Mouse (Mus musculus) liver, embryonic 16.5 days (tissue): ENCODE data around the gene Fnip1. TPM values are rescaled to one million over a fixed set of nuclear protein-coding genes. Genes with fewer than 3 reads are reported as not detected.

ENCODE experiments used
- ATAC-seq: fragments of 200-750 bp; cut with Nextera tagmentation; 2 replicates; pipeline ENCODE4 v1.8.0; 2017; ENCODE audit warnings: low read depth, mild to moderate bottlenecking, moderate number of reproducible peaks, moderate library complexity
- H3K27ac ChIP-seq: fragments of 300-500 bp; sonication (generic); 2 replicates; pipeline ENCODE4 v1.5.1; 2014; ENCODE audit warnings: mild to moderate bottlenecking, low read length
- H3K27me3 ChIP-seq: fragments of 300-500 bp; sonication (generic); 2 replicates; pipeline ENCODE4 v1.6.1; 2014; ENCODE audit warnings: low read depth, low read length, mixed read lengths; ENCODE audit not compliant: control insufficient read depth, insufficient read depth
- H3K36me3 ChIP-seq: fragments of 300-500 bp; sonication (generic); 2 replicates; pipeline ENCODE4 v1.6.1; 2014; ENCODE audit warnings: mild to moderate bottlenecking; ENCODE audit not compliant: control insufficient read depth, insufficient read depth
- H3K4me1 ChIP-seq: fragments of 300-500 bp; sonication (generic); 2 replicates; pipeline ENCODE4 v1.6.1; 2014; ENCODE audit warnings: low read depth, low read length, mixed read lengths; ENCODE audit not compliant: control insufficient read depth
- H3K4me2 ChIP-seq: fragments of 300-500 bp; sonication (generic); 2 replicates; pipeline ENCODE4 v1.6.1; 2014; ENCODE audit warnings: low read depth, low read length, mixed read lengths
- H3K4me3 ChIP-seq: fragments of 300-500 bp; sonication (generic); 2 replicates; pipeline ENCODE4 v1.5.1; 2014; ENCODE audit warnings: low read depth, mild to moderate bottlenecking, low read length
- H3K9ac ChIP-seq: fragments of 300-500 bp; sonication (generic); 2 replicates; pipeline ENCODE4 v1.6.1; 2014; ENCODE audit warnings: low read depth, low read length
- H3K9me3 ChIP-seq: fragments of 300-500 bp; sonication (generic); replicated peaks from 2 replicates; pipeline ENCODE4 v1.6.1; 2016; ENCODE audit warnings: low read length; ENCODE audit not compliant: control insufficient read depth
- WGBS: fragments of 180-500 bp; shearing (Covaris S2); extraction: QIAGEN DNeasy Blood & Tissue Kit; methylation state at CpG from one replicate; pipeline ENCODE4 v1.1.7; 2014; ENCODE audit not compliant: insufficient replicate concordance; 5-methylcytosine and 5-hydroxymethylcytosine counted together
- polyA plus RNA-seq: library from polyadenylated mRNA; unstranded; fragments of >200 nt; fragmentation: Nextera tagmentation; extraction: Ambion mirVana; gene quantifications from 2 replicates; pipeline ENCODE4 v1.2.1, GENCODE M21; 2015

Fnip1 gene
- polyA plus RNA-seq, 1 experiment from 2014 or later: 5.3 TPM

- 6% methylated on average over 10 of the region's 10 CpGs for WGBS
- peak overlapping the region; percentile 99 for H3K9ac ChIP-seq
Observed at GRCm38 (mm10) chr11:54523431-54524001, 85.5 kb downstream of the Fnip1 start.

DNA sequence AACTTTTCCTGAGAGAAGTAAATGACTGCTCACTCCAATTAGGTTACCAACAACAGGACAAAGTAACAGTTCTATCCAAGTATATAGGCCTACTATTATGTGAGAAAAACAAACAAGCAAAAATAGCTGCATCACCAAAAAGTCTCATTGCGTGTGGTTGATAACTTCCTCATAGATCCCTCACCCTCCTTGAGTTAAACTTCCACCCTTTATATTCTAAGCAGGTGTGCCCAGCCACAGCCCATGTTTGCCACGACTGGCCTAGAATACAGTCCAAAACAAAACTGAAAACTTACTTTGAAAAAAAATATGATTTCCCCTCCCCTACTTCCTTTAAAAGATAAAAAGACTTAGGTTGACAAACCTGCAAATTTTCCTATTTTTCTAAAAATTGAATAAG lies 90.0 kb downstream of the Fnip1 start:
- no peaks in the 10 kb centered on the region for H3K27me3 ChIP-seq
- H3K9ac ChIP-seq: no peak overlapping the region
- no peaks in the 10 kb centered on the region for H3K36me3 ChIP-seq
- ATAC-seq: no peak
- no peak overlapping the region for H3K4me2 ChIP-seq
- no peaks in the 10 kb centered on the region for H3K9me3 ChIP-seq
- WGBS: 27% methylated on average over 2 of the region's 2 CpGs
- H3K4me1 ChIP-seq: peaks cover 19% of the 10 kb centered on the region
- no peak overlapping the region for H3K27ac ChIP-seq
- H3K4me3 ChIP-seq: no peak overlapping the region

More at GRCm38 (mm10) chr11:54523431-54524001, 85.5 kb downstream of the Fnip1 start:
- Histone ChIP-seq H3K4me2 (peak overlapping the region; percentile 71), H3K27ac (peak overlapping the region; percentile 99), H3K36me3 (no peaks in the 10 kb centered on the region), H3K27me3 (no peaks in the 10 kb centered on the region), H3K4me1 (peaks cover 24% of the 10 kb centered on the region), H3K4me3 (peak overlapping the region; percentile 98), H3K9me3 (no peaks in the 10 kb centered on the region)
- ATAC-seq: no peak

DNA sequence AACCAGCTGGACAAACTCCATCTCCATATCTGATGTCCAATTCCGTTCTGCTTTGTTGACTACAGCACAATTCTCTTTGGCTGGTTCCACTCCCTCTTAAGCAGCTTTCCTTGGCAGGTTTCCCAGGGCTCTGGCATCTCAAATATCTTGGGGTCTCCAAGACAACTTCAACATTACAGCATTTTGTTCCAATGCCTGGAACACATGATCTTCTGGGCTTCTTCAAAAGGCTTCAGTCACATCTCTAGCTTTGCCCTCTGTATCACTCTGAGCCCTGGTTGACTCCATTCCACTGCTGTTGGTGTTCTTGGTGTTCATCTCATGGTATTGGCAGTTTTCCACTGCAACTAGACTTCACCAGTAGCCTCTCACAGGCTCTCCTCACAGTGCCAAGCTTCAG lies 92.4 kb downstream of the Fnip1 start:
- Histone ChIP-seq H3K36me3 (no peaks in the 10 kb centered on the region), H3K4me3 (no peak overlapping the region), H3K4me1 (peaks cover 16% of the 10 kb centered on the region), H3K4me2 (no peak overlapping the region), H3K27ac (0 out of 2 replicates have a peak overlapping the region, but pooled peaks have one; percentile 26), H3K27me3 (no peaks in the 10 kb centered on the region), H3K9me3 (no peaks in the 10 kb centered on the region), H3K9ac (no peak overlapping the region)
- WGBS: 65% methylated on average over 1 of the region's 1 CpGs
- ATAC-seq: no peak

DNA sequence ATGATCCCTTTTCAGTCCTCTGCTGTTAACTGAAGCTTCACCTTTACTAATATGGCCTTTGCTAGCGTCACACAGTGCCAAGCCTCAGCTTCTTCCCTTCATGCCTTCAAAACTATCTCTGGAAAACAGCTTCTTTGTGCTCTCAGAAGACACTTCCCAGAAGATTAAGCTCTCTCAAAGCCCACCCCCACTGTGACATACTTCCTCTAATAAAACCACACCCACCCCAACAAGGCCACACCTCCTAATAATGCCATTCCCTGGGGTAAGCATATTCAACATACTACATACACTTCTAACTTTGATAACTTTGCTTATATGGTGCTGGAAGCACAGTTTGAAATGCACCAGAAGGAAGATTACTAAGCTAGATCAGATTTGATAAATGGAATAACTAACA lies 92.9 kb downstream of the Fnip1 start:
- Histone ChIP-seq H3K4me2 (no peak overlapping the region), H3K9ac (no peak overlapping the region), H3K27me3 (no peaks in the 10 kb centered on the region), H3K4me1 (peaks cover 19% of the 10 kb centered on the region), H3K4me3 (no peak overlapping the region), H3K36me3 (no peaks in the 10 kb centered on the region), H3K9me3 (no peaks in the 10 kb centered on the region), H3K27ac (no peak overlapping the region)
- ATAC-seq: no peak
- WGBS: 60% methylated on average over 1 of the region's 1 CpGs

GRCm38 (mm10) chr11:54533834-54534233 lies 95.8 kb downstream of the Fnip1 start:
- Histone ChIP-seq H3K27me3 (no peaks in the 10 kb centered on the region), H3K9me3 (no peaks in the 10 kb centered on the region), H3K36me3 (no peaks in the 10 kb centered on the region), H3K4me2 (no peak overlapping the region), H3K4me3 (no peak overlapping the region), H3K4me1 (peaks cover 13% of the 10 kb centered on the region), H3K27ac (no peak overlapping the region), H3K9ac (no peak overlapping the region)
- 13% methylated on average over 2 of the region's 2 CpGs for WGBS
- ATAC-seq: no peak

- Histone ChIP-seq H3K27me3 (no peaks in the 10 kb centered on the region), H3K9ac (no peak overlapping the region), H3K4me2 (no peak overlapping the region), H3K4me3 (no peak overlapping the region), H3K4me1 (peaks cover 13% of the 10 kb centered on the region), H3K27ac (no peak overlapping the region), H3K36me3 (no peaks in the 10 kb centered on the region), H3K9me3 (no peaks in the 10 kb centered on the region)
- WGBS: 26% methylated on average over 6 of the region's 6 CpGs
- peak; percentile 43; the same call in 1 of the 2 replicates for ATAC-seq
Observed at GRCm38 (mm10) chr11:54534871-54535270, 96.9 kb downstream of the Fnip1 start.

DNA sequence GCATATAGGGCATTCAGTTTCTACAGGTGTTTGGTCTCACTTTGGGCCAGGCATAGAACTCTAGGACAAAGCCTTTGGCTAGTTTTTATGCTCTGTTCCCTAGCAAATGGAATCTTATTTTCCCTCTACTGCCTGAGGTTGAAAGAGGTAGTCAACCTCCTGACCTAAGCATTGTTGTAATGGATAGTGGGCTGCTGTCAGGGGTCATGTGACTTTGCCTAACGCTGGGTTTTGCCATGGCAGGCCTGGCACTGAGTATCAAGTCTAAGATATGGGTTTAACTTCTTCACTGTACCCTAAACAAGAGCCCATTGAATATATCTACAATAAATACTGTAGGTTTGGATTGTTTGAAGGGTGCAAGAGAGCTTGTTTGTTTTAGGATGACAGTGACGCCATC lies 101.0 kb downstream of the Fnip1 start:
- Histone ChIP-seq H3K36me3 (no peaks in the 10 kb centered on the region), H3K9ac (no peak overlapping the region), H3K9me3 (no peaks in the 10 kb centered on the region), H3K4me2 (no peak overlapping the region), H3K27ac (no peak overlapping the region), H3K27me3 (no peaks in the 10 kb centered on the region), H3K4me1 (peaks cover 10% of the 10 kb centered on the region), H3K4me3 (no peak overlapping the region)
- ATAC-seq: no peak
- WGBS: 67% methylated on average over 2 of the region's 2 CpGs

GRCm38 (mm10) chr11:54539486-54539885 lies 101.5 kb downstream of the Fnip1 start:
- Histone ChIP-seq H3K27ac (no peak overlapping the region), H3K36me3 (no peaks in the 10 kb centered on the region), H3K4me3 (no peak overlapping the region), H3K4me2 (no peak overlapping the region), H3K9ac (no peak overlapping the region), H3K9me3 (no peaks in the 10 kb centered on the region), H3K27me3 (no peaks in the 10 kb centered on the region), H3K4me1 (peaks cover 10% of the 10 kb centered on the region)
- no peak for ATAC-seq
- 76% methylated on average over 2 of the region's 2 CpGs for WGBS

- H3K36me3 ChIP-seq: no peaks in the 10 kb centered on the region
- no peak overlapping the region for H3K9ac ChIP-seq
- H3K27ac ChIP-seq: no peak overlapping the region
- peaks cover 7% of the 10 kb centered on the region for H3K4me1 ChIP-seq
- H3K4me2 ChIP-seq: no peak overlapping the region
- H3K4me3 ChIP-seq: no peak overlapping the region
- ATAC-seq: no peak
- no peaks in the 10 kb centered on the region for H3K27me3 ChIP-seq
- H3K9me3 ChIP-seq: no peaks in the 10 kb centered on the region
Observed at GRCm38 (mm10) chr11:54540328-54540727, 102.3 kb downstream of the Fnip1 start.
